Mouse (Mus musculus): Measurements from ENCODE around the gene Elp4.

The Elp4 gene

GRCm38 (mm10) chr2:105710511-105710910 is 193.9 kb downstream of the Elp4 start:
- DNase-seq = no peak

GRCm38 (mm10) chr2:105709126-105709525 is 195.2 kb downstream of the Elp4 start:
- DNase-seq = peak in 1 of 2 experiments; percentile 68

GRCm38 (mm10) chr2:105705320-105705719 is 199.0 kb downstream of the Elp4 start:
- no peak for DNase-seq

DNA sequence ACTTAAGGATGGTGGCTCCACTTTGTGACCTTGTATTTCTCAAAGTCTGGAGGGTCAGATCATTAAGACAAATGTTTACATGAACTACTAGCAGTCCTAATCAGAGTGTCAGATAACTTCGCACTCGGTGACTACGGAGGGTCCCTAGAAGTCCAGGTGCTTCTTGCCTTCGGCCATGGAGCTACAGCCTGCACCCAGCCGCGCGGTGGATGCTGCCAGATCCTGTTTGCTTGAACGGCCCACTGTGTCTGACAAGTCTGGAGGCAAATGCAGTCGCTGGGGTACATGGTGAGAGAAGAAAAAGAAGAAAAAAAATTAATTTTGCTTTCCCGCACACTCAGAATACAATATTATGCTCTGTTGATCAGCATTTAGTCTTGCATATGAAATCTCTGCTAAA is 201.8 kb downstream of the Elp4 start:
- peak; percentile 64 to 71 for DNase-seq

GRCm38 (mm10) chr2:105701781-105702180 is 202.6 kb downstream of the Elp4 start:
- no peak for DNase-seq

- DNase-seq = no peak
Observed at GRCm38 (mm10) chr2:105698631-105699030, 205.7 kb downstream of the Elp4 start.

DNA sequence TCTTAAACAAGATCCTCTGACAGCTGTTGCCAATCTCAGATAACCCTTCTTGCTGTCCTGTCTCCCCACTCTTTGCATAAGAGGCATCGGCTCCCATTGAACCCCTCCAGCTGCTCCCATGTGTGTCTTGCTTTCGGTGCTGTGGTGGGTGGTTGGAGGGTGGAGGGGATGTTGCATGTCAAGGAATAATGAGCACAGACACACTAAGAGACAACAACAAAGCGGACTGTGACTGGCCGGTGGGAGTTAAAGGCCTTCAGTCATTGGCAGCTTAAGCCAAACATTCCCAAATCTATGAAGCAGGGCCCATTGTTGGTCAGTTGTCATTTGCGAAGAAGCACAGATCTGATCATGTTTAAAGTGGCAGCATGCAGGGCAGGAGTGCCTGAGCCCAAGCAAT is 206.6 kb downstream of the Elp4 start:
- peak in 1 of 2 experiments; percentile 29 for DNase-seq

- peak; percentile 31 to 34 for DNase-seq
Observed at GRCm38 (mm10) chr2:105691296-105691695, 213.1 kb downstream of the Elp4 start.

DNA sequence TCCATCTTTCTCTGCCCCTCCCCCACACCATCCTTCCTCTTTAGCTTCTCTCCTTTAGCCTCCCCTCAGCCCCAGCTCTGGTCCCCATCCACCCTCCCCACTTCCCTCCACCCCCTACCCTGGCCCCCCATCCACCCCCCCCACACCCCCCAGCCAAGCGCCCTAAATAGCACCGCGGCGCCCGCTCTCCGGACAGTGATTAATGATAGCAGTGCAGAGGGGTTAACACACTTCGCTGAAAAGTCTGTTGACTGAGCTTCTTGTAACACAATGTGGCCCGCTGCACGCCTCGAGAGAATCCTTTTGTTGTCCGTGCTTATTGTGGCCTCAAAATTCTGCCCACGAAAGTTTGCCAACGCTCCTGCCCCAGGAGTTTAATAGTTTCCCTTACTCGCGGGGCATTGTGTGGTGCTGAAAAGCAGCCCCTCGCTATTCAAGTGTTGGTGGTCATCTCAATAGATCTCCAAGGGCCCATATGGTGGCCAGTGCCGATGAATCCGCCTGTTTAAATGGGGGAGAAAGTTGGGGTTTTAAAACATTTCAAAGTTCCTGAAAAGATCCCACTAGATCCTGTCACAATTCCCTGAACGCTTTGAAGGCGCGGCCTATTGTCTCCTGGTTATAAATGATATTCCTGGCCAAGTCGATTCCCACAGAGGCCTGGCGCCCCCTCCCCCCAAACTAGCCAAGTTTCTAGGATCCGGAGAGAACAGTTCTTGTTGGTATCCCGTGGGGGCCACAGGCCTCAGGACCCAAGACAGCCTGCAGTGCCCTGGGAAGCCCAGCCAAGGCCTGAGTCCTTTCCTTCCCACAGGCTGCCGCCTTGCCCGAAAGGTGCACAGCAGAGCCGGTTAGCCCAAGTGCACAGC is 214.4 kb downstream of the Elp4 start:
- peak; percentile 74 for DNase-seq

- peak; percentile 69 to 73 for DNase-seq
Observed at GRCm38 (mm10) chr2:105689304-105689770, 215.0 kb downstream of the Elp4 start.

GRCm38 (mm10) chr2:105688436-105689303 is 215.7 kb downstream of the Elp4 start:
- peak; percentile 69 to 76 for DNase-seq

DNA sequence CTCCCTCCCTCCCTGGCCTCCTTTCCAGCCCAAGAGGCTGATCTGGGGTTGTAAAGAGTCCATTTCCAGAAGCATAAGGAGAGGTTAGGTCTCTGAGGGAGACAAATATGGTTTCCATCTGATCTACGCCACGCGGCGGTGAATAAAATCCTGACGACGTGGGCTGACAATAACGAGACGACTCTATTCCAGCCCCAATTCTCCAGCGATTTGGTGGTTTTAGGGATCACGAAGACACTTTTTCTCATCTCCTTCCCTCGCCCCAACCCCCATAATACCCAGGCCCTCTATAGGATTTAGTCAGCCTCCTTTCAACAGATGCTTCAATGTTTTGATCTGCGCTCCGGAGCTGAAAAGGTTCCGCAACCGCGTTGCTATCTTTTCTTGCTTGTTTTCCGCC is 216.4 kb downstream of the Elp4 start:
- DNase-seq = peak in 1 of 2 experiments; percentile 58

GRCm38 (mm10) chr2:105687317-105687991 is 216.9 kb downstream of the Elp4 start:
- DNase-seq = peak; percentile 88 to 89

- peak; percentile 65 to 73 for DNase-seq
Observed at GRCm38 (mm10) chr2:105686363-105687316, 217.7 kb downstream of the Elp4 start.

- peak; percentile 70 to 72 for DNase-seq
Observed at GRCm38 (mm10) chr2:105685651-105686050, 218.7 kb downstream of the Elp4 start.

GRCm38 (mm10) chr2:105684991-105685650 is 219.2 kb downstream of the Elp4 start:
- DNase-seq = peak; percentile 42 to 75

GRCm38 (mm10) chr2:105683771-105684410 is 220.5 kb downstream of the Elp4 start:
- DNase-seq = peak; percentile 80 to 81

DNA sequence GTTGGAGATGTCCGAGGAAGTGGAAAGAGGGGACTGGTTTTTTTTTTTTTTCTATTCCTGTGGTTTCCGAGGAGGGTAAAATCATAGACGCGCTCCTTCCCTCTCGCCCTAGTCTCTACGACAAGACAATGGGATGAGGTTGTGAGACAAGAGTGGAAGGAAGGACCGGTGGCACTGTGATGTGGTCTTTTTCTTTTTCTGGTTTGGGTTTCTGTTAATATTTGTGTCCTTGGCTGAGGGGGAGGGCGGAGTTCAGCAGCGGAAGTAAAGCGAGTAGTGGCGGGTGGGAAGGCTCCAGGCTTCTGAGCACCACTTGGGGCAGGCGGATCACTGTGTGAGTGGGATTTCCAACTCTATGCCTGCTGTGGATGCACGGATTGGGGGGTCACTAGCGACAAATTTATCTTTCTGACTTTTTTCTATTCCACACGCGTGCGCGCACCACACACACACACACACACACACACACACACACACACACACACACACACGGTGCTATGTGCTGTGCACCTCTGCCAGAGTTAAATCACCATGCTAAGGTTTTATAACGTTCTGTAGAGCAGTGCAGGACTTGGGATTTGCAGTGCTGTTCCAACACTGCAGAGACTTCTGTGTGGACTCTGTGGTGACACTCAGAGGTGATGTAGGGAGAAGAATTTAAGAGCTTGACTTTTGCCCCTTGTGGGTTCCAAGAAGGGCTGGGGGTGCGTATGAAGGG is 221.6 kb downstream of the Elp4 start:
- peak; percentile 76 to 78 for DNase-seq

- peak; percentile 86 to 87 for DNase-seq
Observed at GRCm38 (mm10) chr2:105682011-105682501, 222.3 kb downstream of the Elp4 start.

All from cerebellum, postnatal 25 days (tissue).